Mouse (Mus musculus): ENCODE measurements around the gene Ppp6r3. TPM values are rescaled to one million over a fixed set of nuclear protein-coding genes. Genes with fewer than 3 reads are reported as not detected.
"Not testable (repeated sequence)": the region's sequence is repeated elsewhere in the genome, so short reads cannot be mapped to it uniquely, and the experiment has no call there.

Gene Ppp6r3
- total RNA-seq, 2 experiments from 2014 or later, result 82.7 to 88.5 TPM

- no peak overlapping the region for H3K27ac ChIP-seq
- DNase-seq (ENCODE audit: low spot score in 2 of 2), result no peak
- TF ChIP-seq CTCF (conservative IDR thresholded peaks at IDR 0.05), result no peak
- H3K4me3 ChIP-seq, result no peak overlapping the region
These were observed 40.6 kb downstream of the Ppp6r3 start for GRCm38 (mm10) chr19:3534945-3535344.

- not testable (repeated sequence) for H3K27ac ChIP-seq; H3K4me3 ChIP-seq; DNase-seq (ENCODE audit: low spot score in 2 of 2)
- TF ChIP-seq CTCF (conservative IDR thresholded peaks at IDR 0.05), result 0 out of 2 replicates have a peak, but pooled peaks have one; percentile 7
These were observed 42.1 kb downstream of the Ppp6r3 start for GRCm38 (mm10) chr19:3533266-3533966.

- TF ChIP-seq CTCF (conservative IDR thresholded peaks at IDR 0.05), result no peak
- Histone ChIP-seq H3K27ac (no peak overlapping the region), H3K4me3 (no peak overlapping the region)
- DNase-seq (ENCODE audit: low spot score in 2 of 2), result no peak
These were observed 42.8 kb downstream of the Ppp6r3 start for GRCm38 (mm10) chr19:3532717-3533260.

- H3K27ac ChIP-seq, result no peak overlapping the region
- H3K4me3 ChIP-seq, result no peak overlapping the region
- no peak for DNase-seq (ENCODE audit: low spot score in 2 of 2)
- TF ChIP-seq CTCF (conservative IDR thresholded peaks at IDR 0.05), result no peak
These were observed 45.8 kb downstream of the Ppp6r3 start for GRCm38 (mm10) chr19:3529781-3530180.

GRCm38 (mm10) chr19:3528646-3529045 is 46.9 kb downstream of the Ppp6r3 start:
- no peak for TF ChIP-seq CTCF (conservative IDR thresholded peaks at IDR 0.05)
- no peak overlapping the region for H3K4me3 ChIP-seq
- H3K27ac ChIP-seq, result no peak overlapping the region
- DNase-seq (ENCODE audit: low spot score in 2 of 2), result no peak

- no peak for TF ChIP-seq CTCF (conservative IDR thresholded peaks at IDR 0.05)
- Histone ChIP-seq H3K4me3 (no peak overlapping the region), H3K27ac (no peak overlapping the region)
- no peak for DNase-seq (ENCODE audit: low spot score in 2 of 2)
These were observed 48.0 kb downstream of the Ppp6r3 start for GRCm38 (mm10) chr19:3527531-3527930.

GRCm38 (mm10) chr19:3519471-3520169 is 55.9 kb downstream of the Ppp6r3 start:
- no peak for TF ChIP-seq CTCF (conservative IDR thresholded peaks at IDR 0.05)
- Histone ChIP-seq H3K27ac (peak overlapping the region; percentile 29; the same call in 1 of the 2 replicates), H3K4me3 (no peak overlapping the region)
- DNase-seq (ENCODE audit: low spot score in 2 of 2), result no peak

GRCm38 (mm10) chr19:3497216-3497615 is 78.3 kb downstream of the Ppp6r3 start:
- DNase-seq (ENCODE audit: low spot score in 2 of 2), result no peak
- H3K4me3 ChIP-seq, result no peak overlapping the region
- H3K27ac ChIP-seq, result no peak overlapping the region
- peak; percentile 58 for TF ChIP-seq CTCF (conservative IDR thresholded peaks at IDR 0.05)

- Histone ChIP-seq H3K4me3 (no peak overlapping the region), H3K27ac (no peak overlapping the region)
- no peak for TF ChIP-seq CTCF (conservative IDR thresholded peaks at IDR 0.05)
- DNase-seq (ENCODE audit: low spot score in 2 of 2), result no peak
These were observed 85.7 kb downstream of the Ppp6r3 start for GRCm38 (mm10) chr19:3489826-3490225.

- no peak overlapping the region for H3K4me3 ChIP-seq
- no peak for TF ChIP-seq CTCF (conservative IDR thresholded peaks at IDR 0.05)
These were observed 92.7 kb downstream of the Ppp6r3 start for GRCm38 (mm10) chr19:3482831-3483230.

GRCm38 (mm10) chr19:3480101-3480500 is 95.4 kb downstream of the Ppp6r3 start:
- Histone ChIP-seq H3K4me3 (no peak overlapping the region), H3K27ac (peak overlapping the region; percentile 4; the same call in 1 of the 2 replicates)
- DNase-seq (ENCODE audit: low spot score in 2 of 2), result peak in 1 of 2 experiments; percentile 49
- TF ChIP-seq CTCF (conservative IDR thresholded peaks at IDR 0.05), result no peak

More at GRCm38 (mm10) chr19:3482831-3483230, 92.7 kb downstream of the Ppp6r3 start:
- no peak for DNase-seq (ENCODE audit: low spot score in 2 of 2)
- H3K27ac ChIP-seq, result no peak overlapping the region

GRCm38 (mm10) chr19:3476996-3477395 is 98.6 kb downstream of the Ppp6r3 start:
- no peak for TF ChIP-seq CTCF (conservative IDR thresholded peaks at IDR 0.05)
- H3K4me3 ChIP-seq, result no peak overlapping the region
- no peak overlapping the region for H3K27ac ChIP-seq
- peak in 1 of 2 experiments; percentile 39 for DNase-seq (ENCODE audit: low spot score in 2 of 2)

- no peak for DNase-seq (ENCODE audit: low spot score in 2 of 2)
- Histone ChIP-seq H3K27ac (no peak overlapping the region), H3K4me3 (no peak overlapping the region)
- no peak for TF ChIP-seq CTCF (conservative IDR thresholded peaks at IDR 0.05)
These were observed 104.3 kb downstream of the Ppp6r3 start for GRCm38 (mm10) chr19:3471218-3471617.
